Mouse (Mus musculus): ENCODE data around the gene Cdh4.

GRCm38 (mm10) chr2:179873315-179873714 lies 431.1 kb downstream of the Cdh4 start:
- TF ChIP-seq CTCF (IDR thresholded peaks at IDR 0.05; ENCODE audit: borderline replicate concordance, insufficient read depth, low read depth, low read length) = peak; percentile 50
- TF ChIP-seq POLR2A (IDR thresholded peaks at IDR 0.05; ENCODE audit: borderline replicate concordance, insufficient read depth, low read length) = no peak

All from cerebellum, adult 2 months (tissue).